Mouse (Mus musculus) kidney, adult 9 months (tissue): Measurements from ENCODE around the gene Ppm1h.

Experiments used
- DNase-seq: peaks from one replicate; pipeline ENCODE4 v3.0.0; 2022

The Ppm1h gene

DNA sequence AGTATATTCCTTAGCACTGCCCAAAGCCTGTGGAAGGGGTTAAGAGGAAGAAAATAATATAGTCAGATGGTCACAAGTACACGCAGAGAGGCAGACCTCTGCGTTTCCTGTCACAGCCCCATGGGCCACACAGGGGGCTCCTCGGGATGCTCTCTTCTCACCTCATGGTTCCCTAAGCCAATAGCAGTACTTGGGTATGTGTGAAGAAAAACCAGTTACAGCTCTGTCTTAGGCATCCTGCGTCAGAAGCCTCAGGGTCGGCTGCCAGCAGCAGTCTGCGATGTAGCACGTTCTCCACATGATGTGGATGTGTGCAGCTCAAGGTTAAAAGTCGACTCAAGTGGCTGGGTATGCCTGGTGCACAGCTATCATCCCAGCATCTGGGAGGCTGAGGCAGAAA is 139.2 kb downstream of the Ppm1h start:
- DNase-seq: no peak

GRCm38 (mm10) chr10:122819808-122820207 is 141.2 kb downstream of the Ppm1h start:
- no peak for DNase-seq

DNA sequence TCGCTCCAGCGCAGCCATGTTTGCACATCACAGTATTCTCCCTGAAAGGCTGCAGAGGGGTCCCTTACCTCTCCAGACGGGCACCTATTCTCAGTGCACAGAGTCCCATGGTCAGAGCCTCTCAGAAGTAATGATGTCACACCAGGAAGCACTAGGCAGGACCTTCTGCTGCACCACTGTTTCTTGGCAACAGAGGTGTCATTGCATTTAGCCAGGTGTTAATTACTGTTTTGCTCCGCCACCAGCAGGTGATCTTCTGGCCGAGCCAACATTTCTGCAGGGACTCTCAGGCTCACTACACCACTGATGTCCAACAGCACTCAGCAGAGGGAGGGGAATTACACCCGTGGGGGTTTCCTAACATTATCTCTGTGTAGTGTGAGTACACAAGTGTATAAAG is 143.0 kb downstream of the Ppm1h start:
- no peak for DNase-seq

DNA sequence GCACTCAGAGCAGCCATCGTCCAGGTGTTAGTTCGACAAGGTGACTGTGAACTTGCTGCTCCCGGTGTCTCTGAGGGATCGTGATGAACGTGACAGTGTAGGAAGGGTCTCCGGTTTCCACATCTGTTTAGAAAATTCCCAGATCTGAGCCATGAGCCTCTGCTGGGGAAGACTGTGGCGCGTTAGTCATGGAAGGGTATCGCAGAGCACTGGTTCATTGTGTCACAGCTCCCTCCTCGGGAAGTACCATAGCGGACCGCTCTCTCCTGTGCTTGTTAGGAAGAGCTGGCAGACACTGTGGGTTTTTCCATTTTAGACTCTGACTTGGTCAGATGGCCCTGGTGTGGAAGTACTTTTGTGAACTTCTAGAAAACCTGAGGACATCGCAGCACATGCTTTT is 145.1 kb downstream of the Ppm1h start:
- DNase-seq: no peak

DNA sequence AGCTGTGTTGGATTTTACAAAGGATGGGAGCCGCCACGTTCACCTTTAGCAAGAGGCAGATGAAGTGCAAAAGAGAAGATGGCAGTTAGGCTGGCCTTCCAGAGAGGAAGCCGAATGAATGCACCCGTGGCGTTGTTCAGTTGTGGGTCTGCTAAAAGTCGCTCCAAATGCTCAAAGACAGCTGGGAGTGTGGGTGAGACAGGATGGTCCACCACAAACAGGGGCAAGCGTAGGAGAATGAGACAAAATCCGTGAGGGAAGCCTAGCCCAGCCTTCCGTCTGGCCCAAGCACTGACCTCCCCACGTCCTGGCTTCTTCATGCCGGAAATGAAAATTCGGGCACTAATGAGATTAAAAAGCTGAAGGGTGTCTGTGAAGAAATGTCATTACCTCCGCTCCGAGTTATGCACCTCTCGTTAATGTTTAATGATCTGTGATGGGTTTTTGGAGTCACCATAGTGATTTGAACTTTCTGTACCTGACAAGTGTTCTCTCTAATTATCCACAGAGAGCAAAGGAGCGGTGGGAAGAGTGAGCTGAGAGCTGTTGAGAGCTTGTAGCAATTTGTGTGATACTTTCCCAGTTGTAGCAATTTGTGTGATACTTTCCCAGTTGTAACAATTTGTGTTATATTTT is 148.3 kb downstream of the Ppm1h start:
- DNase-seq: peak; percentile 53

DNA sequence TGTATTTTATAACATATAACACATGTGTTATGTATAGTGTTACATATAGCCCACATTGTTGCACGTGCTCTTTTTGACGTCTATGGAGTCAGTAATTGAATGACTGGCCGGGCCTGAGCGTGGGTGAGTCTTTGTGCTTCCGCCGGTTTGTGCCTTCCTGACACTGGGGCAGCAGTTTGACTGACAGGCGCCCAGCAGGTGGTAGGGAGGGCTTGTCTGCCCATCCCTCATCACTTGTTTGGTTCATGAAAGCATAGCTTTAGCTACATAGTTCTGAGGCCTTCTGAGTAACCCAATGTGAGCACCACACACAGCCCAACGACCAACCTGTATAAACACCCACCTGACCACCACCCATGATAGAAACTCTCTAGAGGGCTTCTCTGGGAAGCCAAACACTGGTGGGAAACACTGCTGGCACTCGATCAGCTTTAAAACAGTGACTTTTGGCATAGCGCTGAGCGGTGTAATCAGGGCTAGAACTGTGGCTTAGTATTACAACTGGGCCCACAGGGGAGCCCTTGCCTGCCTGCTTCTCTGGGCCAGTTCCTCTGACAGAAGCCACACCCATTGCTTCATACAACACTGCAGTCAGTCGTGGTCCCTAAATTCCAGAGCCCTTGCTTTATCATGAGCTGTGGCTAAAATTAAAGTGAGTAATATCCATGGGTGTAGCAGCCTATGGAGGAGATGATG is 149.3 kb downstream of the Ppm1h start:
- DNase-seq: no peak

GRCm38 (mm10) chr10:122829801-122830217 is 151.2 kb downstream of the Ppm1h start:
- no peak for DNase-seq

DNA sequence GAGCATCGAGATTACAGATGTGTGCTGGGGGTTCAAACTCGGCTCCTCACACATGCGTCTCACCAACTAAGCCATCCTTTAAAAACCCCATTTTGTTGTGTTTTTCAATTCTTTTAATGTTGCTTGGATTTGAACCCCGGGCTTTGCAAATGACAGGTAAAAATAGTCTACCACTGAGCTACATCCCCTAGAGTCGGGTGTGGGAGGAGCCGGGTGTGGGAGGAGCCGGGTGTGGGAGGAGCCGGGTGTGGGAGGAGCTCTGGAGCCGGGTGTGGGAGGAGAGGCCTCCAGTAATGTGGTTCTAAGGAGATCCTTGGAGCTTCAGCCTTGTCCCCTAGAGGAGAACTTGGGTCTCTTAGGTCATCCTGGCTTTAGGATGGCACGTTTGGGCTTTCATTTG is 152.1 kb downstream of the Ppm1h start:
- no peak for DNase-seq

- DNase-seq: no peak
Measured at GRCm38 (mm10) chr10:122842014-122842413, 163.5 kb downstream of the Ppm1h start.

- no peak for DNase-seq
Measured at GRCm38 (mm10) chr10:122842961-122843360, 164.4 kb downstream of the Ppm1h start.

DNA sequence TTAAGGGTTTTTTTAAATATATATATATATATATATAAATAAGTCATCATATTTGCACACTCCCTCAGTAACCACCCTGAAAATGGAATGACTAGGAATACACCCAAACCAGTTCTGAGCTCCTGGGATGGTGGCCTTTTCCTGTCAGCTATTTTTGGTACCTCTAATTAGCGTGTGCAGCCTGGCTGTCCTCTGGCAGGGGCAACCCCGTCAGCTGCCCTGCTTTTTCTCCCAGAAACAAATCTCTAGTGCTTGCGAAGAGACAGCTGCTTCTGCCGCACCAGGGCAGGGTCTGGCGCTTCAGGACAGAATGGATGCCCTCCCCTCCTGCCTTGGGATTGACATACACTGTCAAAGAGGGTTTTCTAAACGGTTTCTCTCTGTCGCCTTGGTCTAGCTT is 166.9 kb downstream of the Ppm1h start:
- DNase-seq: no peak

- DNase-seq: no peak
Measured at GRCm38 (mm10) chr10:122846476-122846875, 167.9 kb downstream of the Ppm1h start.

DNA sequence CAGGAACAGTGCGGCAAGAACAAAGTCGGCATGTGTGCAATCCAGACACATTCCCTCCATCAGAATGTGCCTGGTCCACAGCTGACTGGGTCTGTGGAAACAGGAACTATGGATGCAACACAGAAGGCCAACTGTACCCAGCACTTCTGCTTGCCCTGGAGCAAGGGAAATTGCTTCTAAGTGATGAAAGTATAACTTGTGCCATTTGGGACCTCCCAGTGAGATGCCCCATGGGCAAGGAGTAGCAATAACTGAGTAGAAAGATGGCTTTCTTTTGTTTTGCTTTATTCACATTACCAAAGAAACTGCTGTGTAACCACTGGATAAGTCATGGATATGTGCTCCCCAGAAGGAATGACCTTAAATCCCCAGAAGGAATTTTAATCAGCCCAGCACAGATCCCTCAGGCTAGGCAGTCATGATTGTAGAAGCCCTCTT is 169.5 kb downstream of the Ppm1h start:
- no peak for DNase-seq

DNA sequence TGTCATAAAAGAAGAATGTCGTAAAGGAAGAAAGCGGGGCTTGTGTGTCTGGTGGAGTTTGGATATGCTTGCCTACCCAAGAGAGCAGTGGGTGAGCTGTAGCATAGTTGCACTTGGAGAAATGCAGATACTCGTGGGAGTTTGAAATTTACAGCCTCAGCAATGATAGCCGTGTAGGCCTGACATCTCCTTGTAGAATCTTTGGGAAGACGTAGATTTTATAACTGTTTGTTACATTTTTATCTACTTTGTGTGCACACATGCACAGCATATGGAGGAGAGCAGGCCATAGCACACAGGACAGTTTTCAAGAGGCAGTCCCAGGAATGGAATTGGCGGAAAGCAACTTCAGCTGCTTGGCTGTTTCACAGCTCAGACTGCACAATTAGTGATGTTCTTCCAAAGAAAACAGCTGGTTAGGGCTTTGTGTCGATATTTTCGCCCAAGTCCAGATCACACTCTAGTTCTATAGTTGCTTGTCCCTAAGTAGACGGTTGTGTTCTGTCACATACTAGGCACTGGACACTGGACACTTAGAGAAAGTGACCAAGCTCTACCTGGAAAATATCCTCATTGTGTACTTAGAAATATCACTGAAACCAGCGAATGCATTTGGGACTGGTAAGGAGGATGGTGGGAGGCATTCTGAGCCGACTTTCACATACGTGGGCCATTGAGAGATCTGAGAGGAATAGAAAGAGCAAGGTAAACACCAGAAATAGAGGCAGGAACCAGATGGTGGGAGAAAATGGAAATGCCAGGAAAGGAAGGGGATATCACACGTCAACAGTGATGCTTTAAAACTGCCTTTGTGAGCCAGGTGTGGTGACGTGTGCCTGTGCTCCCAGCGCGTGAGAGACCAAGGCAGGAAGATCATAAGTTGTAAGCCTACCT is 173.0 kb downstream of the Ppm1h start:
- no peak for DNase-seq

DNA sequence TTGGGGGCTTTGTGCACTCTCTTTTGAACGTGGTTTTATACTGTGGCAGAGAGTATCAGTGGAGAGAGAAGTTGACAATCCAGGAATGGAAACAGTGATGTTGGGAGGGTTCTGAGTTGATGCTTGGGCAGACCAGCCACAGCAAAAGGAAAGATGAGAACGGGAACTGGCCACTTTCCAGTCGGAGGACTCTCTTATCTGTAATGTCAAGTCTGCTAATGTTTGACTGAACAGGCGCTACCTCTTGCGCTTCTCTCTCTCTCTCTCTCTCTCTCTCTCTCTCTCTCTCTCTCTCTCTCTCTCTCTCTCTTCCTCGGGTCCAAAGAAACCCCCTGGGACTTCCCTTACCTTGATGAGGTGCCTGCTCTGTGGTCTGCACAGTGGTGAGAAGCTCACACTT is 176.0 kb downstream of the Ppm1h start:
- DNase-seq: no peak

GRCm38 (mm10) chr10:122855149-122855548 is 176.6 kb downstream of the Ppm1h start:
- DNase-seq: no peak

- peak; percentile 49 for DNase-seq
Measured at GRCm38 (mm10) chr10:122856040-122856764, 177.6 kb downstream of the Ppm1h start.

GRCm38 (mm10) chr10:122857155-122857554 is 178.6 kb downstream of the Ppm1h start:
- no peak for DNase-seq

GRCm38 (mm10) chr10:122858904-122859641 is 180.5 kb downstream of the Ppm1h start:
- DNase-seq: no peak

DNA sequence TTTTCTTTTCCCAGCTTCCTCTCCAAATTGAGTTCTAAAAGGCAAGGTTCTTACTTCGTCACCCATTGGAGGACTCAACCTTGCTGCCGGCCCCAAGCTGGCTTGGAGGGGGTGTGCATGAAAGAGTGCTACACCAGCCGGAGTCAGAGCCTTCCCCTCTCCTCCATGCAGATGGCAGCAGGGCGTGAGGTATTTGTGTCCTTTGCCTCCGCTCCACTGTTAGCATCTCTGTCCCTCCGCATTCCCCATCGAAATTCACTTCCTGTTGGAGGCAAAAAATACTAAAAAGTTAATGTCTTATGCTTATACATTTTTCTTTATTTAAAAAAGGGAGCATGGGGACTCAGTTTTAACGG is 181.1 kb downstream of the Ppm1h start:
- DNase-seq: no peak

DNA sequence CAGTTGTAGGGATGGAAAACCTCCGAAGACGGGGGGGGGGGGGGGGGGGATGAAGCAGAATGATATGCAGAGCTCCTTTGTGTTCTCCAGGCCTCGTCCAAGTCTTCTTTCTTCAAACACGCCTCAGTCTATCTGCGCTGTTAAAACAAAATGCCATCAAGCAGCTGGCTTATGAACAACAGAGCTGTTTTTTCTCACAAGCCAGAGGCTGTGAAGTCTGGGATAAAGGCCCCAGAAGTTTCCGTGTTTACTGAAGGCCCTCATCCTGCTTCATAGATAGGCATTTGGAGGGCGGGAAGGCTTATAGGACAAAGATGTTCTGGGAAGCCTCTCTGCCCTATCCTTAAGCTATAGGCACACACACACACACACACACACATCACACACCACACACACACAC is 181.5 kb downstream of the Ppm1h start:
- no peak for DNase-seq

GRCm38 (mm10) chr10:122861696-122862385 is 183.3 kb downstream of the Ppm1h start:
- no peak for DNase-seq
